Mouse (Mus musculus) kidney, postnatal 4 days (tissue): Measurements from ENCODE around the gene Egfr.
A peak's percentile ranks its signal among the peaks of the same experiment; 100 is the strongest.

ENCODE experiments used
- DNase-seq, 2 experiments: peaks; one replicate each; pipeline ENCODE4 v3.0.0; 2021; ENCODE audit warnings: mixed read lengths in 2 of 2

Egfr gene

GRCm38 (mm10) chr11:16752007-16752348, at the start of gene Egfr:
TSS of gene Egfr (plus strand) at chr11:16752203.
- peak; percentile 77 to 82 for DNase-seq

GRCm38 (mm10) chr11:16703221-16703620, 48.8 kb upstream of the Egfr start:
- no peak for DNase-seq

DNA sequence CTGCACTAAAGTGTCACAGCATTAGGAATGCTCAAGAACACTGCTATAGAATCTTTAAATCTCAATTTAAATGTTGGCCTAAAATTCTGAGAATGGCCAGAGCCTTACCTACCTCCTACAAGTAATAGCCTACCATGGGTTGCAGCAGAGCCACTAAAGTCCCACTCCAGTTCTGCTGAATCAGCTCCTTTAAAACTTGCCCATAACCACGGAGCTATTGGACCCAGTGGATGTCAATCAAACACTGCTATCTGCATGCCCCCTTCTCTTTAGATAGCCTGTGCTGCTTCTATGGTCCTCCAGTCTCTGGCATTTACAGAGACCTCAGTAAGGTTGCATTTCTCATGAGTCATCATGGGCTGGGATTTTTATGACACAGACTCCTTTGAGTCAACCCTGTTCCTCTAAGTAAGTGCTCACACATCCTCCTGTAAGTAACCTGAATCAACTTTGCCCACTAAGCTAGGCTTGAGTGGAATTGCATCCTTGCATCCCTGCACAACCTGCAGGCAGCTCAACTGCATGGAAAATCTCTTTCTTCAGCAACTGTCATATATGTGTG, 16.8 kb upstream of the Egfr start:
- no peak for DNase-seq

- DNase-seq: no peak
Measured at GRCm38 (mm10) chr11:16737323-16737722, 14.7 kb upstream of the Egfr start.

DNA sequence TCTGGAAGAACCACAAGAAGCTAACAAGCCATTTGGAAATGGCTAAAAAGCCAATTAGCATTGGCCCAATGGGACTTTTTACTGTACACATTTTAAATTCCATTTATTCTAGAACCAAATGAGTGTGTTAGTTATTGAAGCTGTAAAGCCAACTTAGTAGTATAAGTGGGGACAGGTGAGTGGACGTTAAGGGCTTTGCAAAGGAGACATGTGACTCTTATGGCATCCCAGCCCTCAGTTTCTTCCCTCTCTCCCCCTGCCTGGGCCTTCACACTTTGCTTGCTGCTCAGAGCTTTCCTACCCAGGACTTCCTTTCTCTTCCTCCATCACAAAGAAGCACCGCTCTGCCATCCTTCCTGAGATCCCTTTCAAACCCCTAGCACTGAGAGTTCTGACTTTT, 13.3 kb upstream of the Egfr start:
- DNase-seq: no peak

GRCm38 (mm10) chr11:16739155-16739554, 12.8 kb upstream of the Egfr start:
- DNase-seq: no peak

DNA sequence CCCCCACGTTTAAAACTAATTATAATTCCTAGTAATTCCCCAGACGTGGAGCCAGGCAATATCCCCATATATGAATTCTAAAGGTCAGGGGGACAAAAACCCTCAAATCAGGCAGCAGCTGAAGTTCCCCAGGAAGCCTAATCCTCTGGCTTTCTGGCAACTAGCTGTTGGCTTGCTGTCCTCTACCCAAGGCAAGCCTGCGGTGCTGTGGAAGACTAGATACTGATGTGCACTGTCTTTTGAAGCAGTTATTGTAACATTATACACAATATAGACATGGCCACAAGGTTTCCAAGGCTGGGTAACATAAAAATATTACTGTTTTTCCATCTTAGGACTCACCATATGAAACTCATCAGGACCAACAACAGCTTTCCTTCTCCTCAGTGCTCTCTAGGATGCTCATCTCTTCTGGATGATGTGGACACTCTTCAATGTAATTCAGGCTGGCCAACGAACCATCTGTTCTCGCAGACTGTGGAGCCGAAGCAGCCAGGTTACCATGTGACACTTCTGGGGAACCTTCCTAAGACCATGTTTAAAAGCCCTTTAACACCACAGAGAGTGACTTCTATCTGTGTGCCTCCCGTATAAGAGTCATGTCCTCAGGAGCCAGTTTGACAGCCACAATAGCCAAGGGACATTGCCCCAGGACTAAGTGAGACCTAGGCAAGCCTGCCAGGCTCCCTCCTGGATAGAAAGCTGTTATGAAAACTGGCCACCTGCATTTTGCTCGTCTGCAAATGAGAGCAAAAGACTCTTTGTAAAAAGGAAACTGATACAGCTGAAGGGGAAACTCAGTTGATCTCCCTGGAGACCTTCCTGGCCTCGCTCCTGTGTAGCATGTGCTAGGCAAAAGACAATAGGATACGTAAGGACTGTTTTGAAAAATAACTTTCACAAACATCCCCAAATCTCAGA, 11.1 kb upstream of the Egfr start:
- DNase-seq: no peak

DNA sequence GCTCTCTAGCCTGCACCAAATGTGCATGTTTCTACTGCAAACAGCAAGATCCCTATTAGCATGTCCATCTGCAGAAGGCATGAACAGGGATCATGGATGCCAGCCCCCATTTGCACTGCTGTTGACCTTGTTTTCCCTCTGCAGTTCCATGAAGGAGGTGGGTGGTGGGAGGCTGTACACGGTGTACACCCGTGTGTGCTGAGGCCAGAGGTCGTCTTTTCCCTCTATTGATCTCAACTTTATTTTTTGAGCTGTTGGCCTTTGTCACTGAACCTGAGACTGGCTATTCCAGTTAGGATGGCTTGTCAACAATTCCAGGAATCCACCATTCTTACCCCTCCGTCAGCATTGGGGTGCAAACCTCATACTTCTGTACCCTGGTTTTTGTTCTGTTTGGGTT, 9.8 kb upstream of the Egfr start:
- no peak for DNase-seq

GRCm38 (mm10) chr11:16742821-16743220, 9.2 kb upstream of the Egfr start:
- no peak for DNase-seq

GRCm38 (mm10) chr11:16751457-16751982, 483 bp upstream of the Egfr start:
- DNase-seq: no peak

GRCm38 (mm10) chr11:16752349-16753153, 548 bp downstream of the Egfr start:
- DNase-seq: peak; percentile 57 to 62

GRCm38 (mm10) chr11:16753154-16754040, 1.4 kb downstream of the Egfr start:
- peak; percentile 20 to 39 for DNase-seq

DNA sequence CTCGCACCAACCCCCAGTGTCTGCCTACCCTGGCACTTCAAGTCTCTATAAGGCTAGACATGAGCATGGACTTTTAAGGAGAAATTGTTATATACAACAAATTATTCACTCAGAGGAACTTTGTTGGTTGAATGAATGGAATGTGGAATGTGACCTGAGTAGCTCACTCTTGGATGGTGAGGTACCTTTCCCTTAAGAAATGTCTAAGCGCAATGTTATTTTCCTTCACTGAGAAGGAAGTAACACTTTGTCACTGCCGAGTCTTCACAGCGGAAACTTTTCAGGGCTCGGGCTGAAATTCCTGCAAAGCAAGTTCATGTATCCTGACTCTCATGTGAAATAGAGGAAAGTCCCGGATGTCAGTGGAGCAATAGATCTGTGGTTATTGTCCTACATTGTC, 7.9 kb downstream of the Egfr start:
- DNase-seq: no peak

DNA sequence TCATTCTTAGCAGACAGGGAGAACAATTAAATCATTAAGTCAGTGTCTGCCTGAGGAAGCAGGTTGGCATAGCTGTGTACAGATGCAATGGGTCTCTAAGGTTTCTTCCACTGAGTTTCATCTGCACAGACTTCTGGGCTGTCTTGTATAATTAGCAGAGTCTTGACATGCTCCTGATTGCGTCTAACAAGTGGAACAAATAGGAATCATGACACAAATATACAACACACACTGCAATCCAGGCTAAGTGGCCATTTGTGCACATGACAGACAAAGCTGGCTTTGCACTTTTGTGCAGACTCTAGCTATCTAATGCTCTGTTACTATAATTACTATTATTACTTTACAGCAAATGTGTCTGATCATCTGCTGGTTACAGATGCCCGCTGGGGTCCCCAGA, 9.2 kb downstream of the Egfr start:
- DNase-seq: no peak

- DNase-seq: no peak
Measured at GRCm38 (mm10) chr11:16766038-16766815, 14.2 kb downstream of the Egfr start.

- no peak for DNase-seq
Measured at GRCm38 (mm10) chr11:16767984-16768383, 16.0 kb downstream of the Egfr start.

DNA sequence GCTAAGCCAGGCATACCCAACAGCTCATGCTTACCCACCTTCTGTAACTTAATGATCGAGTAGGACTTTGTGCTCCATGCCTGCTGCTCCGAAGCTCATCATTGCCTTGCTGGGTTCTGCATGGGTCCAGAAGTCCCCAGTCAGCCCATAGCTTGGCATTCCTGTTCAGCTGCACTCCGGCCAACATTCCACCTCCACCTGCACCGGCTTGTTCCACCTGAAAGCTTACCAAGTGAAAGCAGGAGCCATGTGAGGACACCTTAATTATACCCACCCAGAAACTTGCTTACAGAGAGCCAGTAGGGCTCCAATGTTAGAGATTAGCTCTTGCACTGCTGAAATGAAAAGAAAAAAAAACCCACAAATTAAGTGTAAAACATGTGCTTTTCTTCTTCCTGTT, 17.3 kb downstream of the Egfr start:
- peak; percentile 43 to 68 for DNase-seq

DNA sequence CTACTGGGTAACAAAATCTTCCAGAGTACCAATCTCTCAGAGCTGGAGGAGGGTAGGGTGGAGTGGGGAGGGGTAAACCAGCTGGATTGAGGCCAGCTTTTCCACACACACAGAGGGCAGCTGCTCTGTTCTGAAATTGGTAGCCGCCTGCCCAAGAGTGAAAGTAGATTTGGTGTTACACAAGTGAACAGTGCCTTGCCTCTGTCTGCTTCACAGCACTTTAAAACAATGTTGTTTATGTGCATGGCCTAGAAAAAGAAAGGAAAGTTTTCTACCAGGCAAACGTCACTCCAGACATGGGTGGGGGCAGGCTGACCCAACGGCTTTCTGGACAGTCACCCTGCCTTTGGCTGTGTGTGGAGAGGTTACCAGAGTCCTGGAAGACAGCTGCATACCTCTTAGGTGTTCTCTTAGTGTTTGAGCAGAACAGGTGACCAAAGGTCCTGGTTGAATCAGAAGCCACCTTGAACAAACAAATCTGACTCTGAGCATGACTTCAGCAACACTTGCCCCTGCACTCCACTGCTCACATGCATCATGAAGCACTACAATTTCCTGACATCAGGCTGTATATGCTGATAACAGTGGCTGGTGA, 17.8 kb downstream of the Egfr start:
- DNase-seq: peak; percentile 21 to 46

- DNase-seq: no peak
Measured at GRCm38 (mm10) chr11:16770966-16771365, 19.0 kb downstream of the Egfr start.

DNA sequence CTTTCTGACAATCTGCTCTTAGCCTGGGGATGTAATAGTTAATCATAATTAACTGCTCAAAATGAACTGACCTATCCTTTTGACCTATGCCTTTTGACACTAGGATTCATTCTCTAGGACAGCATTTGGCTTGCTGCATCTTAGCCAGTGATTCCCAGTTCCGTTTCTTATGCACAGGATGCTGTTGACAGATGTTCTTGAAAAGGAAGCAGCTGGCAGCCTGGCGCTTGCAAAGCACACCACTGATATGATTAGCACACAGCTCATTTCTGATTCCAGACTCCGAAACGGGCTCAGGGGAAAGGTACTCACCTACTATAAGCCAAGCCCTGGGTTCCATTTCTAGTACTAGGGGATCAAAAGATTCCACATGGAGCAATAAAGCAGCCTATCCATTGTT, 20.7 kb downstream of the Egfr start:
- DNase-seq: peak; percentile 13 to 31

DNA sequence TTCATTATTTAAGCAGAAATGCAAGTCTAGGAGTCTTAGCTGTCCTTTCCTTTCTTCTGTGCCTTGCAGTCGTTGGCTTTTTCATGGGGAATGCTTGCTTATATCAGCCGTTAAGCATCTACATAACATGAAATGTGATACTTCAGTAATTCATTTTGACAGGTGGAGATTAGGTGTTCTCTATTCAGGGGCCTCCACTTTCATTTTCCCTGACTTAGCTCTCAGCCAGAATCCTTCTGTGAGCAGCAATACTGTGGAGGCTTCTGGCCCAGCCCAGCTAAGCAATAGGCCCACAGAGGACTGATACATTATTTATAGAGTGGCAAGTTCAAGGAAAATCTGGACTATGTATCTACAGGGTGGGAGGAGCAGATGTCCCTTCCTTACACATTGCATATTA, 25.0 kb downstream of the Egfr start:
- DNase-seq: no peak
